Mouse (Mus musculus) thymus, postnatal 0 days (tissue): ENCODE measurements around the gene Gm43951. TPM values are rescaled to one million over a fixed set of nuclear protein-coding genes. Genes with fewer than 3 reads are reported as not detected.
"Not testable (repeated sequence)": the region's sequence is repeated elsewhere in the genome, so short reads cannot be mapped to it uniquely, and the experiment has no call there.

Source experiments
- DNase-seq: peaks from one replicate; pipeline ENCODE4 v3.0.0-alpha.2; 2015; ENCODE audit warnings: low spot score
- polyA plus RNA-seq: library from polyadenylated mRNA; unstranded; fragments of >200 nt; fragmentation: Nextera tagmentation; extraction: Ambion mirVana; gene quantifications from 2 replicates; pipeline ENCODE4 v1.2.1, GENCODE M21; 2015

Gm43951 gene
- polyA plus RNA-seq, 1 experiment from 2014 or later, result 0.07 TPM

DNA sequence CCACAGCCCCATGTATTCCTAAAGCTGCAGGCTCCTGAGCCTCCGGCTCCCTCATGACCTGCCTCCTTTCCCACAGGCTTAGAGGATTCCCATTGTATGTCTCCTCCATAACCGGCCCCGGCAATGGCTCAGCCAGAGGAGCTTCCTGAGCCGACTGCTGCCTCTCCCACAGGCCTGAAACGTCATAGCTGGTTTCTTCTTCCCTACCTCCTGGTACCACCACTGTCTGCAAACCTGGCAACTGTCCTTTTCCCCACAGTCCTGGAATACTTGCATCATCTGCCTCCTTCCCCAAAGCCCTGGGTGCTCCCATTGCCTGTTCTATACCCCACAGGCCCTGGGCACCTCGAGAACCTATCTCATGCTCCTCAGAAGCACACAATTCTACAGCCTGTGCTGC is 1.4 kb downstream of the Gm43951 start:
- no peak for DNase-seq

DNA sequence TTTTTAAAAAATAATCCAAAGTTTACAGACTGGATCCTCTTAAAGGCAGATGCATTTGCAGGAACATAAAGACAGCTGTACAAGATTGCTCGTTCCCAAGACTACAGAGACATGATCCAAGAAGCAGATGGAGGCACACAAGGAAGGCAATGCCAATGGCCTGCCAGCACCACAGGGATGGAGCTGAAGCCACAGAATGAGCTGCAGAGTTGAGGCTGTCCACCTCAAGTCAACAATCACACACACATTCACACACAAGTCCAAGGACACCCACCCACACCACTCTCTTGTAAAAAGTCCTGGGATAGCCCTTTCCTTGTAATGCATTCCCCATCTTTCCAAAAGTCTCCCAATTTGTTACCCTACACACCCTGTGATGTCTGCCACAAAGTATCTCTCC is 3.2 kb downstream of the Gm43951 start:
- DNase-seq, result no peak

DNA sequence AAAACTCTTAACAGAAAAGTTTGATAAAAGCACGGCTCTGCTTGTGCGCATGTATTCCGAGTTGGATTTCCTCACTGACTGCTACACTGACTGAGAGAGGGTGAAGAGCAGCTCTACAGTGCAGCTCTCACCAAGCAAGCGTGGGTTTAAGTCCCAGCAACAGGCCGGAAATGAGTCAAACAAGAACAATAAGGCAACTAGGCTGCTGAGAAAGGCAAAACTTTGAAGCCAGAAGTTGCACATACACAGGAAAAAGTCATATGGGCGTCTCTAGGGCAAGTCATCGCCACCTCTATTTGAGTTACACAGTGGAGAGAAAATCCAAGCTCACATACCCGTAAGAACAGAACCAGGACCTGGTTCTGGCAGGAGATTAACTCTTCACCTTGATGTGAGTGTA is 10.1 kb downstream of the Gm43951 start:
- no peak for DNase-seq

DNA sequence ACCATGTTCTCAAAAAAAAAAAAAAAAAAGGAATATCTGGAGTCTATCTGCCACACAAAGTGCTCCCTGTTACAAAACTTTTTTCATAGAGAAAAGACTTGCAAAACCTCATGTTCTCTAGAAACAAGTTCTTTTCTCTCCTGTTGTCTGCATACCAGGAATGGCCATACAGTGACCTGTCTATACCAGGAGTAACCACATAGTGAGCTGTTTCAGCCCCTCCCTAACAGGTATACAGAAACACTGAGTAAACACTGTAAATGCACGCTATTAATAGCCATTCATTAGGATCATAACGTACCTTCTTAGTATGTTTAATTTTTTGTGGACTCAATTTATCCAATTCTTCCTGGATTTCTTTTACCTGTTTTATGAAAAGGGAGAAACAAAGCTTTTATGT is 12.4 kb downstream of the Gm43951 start:
- DNase-seq, result no peak

DNA sequence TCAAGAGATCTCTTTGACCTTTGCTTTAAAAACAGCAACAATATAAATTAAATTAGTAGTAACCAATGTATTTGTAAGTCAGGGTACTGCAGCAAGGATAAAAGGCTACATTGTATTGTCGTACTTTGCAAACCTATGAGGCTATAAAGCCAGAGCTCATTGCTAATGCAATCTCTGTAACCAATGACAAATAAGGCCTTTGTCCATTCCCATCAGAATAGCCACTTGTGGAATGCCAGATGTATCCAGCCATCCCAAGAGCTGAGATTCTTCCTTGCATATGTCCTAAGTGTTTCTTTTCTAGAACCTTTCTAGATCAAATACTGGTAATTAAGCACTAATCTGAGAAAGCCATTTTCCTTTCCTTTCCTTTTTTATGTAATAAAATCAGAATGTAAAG is 15.8 kb downstream of the Gm43951 start:
- no peak for DNase-seq

DNA sequence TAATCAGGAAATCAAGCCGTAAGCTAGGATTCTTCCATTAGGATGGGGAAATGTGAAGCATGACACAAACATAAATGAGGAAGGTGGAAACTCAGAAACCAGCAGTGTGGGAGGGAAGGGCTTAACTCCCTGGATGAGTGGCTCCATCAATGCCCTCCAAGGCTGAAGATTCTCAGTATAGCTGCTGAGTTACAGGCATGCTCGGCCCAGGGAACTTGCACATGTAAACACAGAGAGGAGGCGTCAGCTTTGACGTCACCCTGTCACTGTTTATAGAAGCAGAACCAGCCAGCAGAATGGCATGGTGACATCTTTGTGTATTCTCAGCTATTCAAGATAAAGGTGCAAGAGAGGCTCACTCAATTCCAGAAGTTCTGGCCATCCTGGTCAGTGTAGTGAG is 22.4 kb downstream of the Gm43951 start:
- no peak for DNase-seq

DNA sequence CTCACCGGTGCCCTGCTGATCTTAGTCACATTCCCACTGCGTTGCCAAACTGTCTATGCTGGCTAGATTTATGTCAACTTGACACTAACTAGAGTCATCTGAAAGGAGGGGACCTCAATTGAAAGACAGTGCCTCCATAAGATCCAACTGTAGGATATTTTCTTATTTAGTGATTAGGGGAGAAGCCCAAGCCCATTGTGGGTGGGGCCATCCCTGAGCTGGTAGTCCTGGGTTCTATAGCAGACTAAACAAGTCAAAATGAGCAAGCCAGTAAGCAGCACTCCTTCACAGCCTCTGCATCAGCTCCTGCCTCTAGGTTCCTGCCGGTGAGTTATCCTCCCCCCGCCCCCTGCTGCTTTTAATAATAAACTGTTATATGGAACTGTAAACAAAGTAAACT is 25.5 kb downstream of the Gm43951 start:
- no peak for DNase-seq

DNA sequence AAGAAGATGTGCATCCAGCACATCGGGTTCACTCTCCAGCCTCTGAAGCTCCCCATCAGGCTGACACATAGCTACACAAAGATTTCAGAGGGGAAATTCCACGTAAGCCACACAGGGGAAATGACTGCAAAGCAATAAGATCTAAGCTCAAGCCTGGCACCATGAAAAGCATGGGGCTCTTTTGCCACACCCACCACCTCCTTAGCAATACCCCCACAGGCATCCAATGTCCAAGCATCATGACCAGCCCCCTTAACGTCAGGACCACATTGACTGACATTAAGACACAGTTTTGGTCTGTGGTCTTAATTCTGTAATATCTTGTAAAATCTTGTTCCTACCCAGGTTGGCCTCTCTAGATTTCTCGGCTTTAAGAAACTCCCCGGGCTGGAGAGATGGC is 26.1 kb downstream of the Gm43951 start:
- DNase-seq, result no peak

DNA sequence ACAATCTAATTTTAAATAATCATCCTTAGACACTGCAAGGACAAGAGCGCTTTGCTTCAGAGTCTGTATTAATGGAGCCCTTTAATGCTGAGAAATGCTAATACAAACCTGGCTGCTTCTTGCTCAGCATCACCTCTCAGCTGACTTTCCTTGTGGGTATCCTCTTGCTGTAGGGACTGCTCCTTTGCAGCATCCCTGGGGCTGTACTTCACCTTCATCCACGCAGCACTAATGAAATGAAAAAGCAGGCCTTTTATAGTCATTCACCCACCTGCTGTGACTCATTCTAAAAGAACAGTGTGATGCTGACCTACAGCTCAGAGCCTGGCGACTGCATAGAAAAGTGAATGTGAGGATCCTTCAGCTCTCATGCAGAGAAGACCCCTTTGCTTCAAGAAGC is 30.1 kb downstream of the Gm43951 start:
- DNase-seq, result no peak

DNA sequence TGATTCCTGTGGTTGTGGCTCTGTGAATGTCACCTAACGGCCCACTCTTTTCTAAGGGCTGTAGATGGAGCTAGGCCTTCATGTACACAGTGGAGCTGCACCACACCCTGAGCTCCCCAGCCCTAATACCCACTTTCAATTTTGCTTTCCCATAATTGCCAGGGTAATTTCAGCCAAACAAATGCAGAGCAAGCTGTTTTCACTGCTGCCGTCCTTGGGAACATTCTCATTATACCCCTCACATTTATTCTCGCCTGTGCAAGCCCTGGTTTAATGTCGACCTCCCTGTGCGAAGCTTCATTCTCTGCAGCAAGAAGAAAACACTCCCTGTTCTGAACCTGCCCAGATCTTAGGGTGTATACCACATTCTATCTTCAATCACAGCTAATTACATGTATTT is 30.7 kb downstream of the Gm43951 start:
- no peak for DNase-seq

DNA sequence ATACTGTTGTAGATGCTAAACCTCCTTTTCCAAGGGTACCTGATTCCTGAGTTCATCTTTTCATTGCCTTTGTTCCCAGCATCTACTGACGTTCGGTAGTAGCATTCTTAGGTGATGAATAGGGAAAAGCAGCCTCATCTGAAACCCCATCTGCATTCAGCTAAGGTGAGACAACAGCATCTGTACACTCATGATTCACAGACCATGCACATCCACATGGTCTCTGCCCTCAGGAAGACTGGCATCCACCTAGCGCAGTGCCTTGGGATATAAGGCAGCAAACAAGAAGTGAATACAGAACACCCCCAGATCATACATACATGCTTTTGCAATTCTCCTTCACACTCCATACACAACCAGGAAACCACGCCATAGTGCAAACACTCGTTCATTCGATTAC is 31.9 kb downstream of the Gm43951 start:
- no peak for DNase-seq

DNA sequence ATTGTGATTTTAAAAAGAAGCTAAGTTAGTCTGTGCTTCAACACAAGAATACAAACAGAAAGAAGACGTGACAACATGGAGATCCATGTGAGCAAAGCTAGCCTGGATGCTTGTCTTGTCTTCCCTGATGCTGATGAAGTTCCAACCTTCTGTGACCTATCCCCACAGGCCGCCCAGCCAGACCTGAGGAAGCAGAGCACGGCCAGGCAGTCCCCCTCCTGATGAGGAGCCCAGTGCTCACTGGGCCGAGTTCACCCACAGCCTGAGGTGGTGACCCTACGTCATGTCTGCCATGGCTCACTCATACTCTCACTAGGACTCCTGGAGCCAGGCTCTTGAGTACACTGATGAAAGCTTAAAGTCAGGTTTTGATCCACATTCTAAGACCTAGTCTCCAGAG is 33.1 kb downstream of the Gm43951 start:
- no peak for DNase-seq

DNA sequence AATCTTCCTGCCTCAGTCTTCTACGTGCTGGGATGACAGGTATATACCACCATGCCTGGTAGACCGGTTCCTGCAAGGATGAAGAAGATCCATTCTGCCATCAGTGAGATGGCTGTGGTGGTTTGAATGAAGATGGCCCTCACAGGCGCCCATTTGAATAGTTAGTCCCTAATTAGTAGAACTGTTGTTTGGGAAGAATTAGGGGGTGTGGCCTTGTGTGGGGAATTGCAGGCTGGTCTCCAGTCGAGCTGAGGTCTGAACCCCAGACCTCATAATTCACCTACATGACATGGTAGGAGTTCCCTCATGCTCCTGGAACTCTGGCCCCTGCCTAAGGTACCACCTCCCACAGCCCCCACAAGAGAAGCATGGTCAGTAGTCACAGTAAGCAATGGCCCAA is 34.7 kb downstream of the Gm43951 start:
- not testable (repeated sequence) for DNase-seq

DNA sequence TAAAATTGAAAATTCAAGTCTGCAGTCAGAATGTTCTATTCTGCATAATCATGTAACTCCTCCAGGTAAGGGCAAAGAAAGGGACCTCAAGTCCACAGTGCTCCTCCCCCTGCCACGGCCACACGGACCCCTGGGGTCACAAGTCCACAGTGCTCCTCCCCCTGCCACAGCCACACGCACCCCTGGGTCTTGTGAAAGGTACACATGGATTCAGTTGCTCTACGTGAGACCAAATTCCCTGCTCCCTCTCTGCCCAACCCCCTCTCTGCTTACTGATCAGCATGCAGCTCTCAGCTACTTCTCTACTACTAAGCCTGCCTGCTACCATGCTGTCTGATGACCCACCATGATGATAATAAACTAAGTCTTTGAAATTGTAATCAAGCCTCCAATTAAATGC is 36.8 kb downstream of the Gm43951 start:
- no peak for DNase-seq

DNA sequence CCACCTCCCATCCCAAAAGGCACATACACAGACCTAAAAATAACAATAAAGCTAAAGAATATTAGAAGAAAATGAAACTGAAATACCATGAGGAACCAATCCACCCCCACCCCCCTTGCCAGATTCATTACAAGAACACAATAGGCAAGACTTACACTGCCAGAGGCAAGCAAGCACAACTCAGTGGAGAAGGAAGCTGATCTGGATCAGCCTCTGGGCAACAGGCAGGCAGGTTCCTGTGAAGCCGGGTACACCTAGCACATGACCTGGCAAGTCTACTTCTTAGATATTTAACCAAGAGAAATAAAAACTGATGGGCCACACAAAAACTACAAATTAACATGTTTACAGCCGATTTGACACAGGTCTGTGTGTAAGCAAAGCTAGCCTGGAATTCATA is 43.4 kb downstream of the Gm43951 start:
- DNase-seq, result no peak

DNA sequence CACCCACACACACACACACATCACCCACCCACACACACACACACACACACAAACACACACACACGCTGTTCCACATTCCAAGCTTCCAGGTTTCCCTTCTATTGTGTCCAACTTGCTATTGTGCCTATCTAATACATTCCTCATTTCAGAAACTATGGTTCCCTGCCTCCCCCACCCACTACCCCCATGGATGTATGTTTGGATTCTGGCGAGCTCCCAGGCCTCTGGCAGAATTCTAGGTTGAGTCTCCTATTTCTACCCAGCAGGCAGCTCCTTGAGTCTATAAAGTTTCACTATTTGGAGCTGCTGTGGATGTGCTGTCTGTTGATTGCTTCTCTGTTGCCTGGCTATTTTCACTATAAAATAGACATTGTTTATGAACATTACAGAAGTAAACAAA is 50.0 kb downstream of the Gm43951 start:
- no peak for DNase-seq

DNA sequence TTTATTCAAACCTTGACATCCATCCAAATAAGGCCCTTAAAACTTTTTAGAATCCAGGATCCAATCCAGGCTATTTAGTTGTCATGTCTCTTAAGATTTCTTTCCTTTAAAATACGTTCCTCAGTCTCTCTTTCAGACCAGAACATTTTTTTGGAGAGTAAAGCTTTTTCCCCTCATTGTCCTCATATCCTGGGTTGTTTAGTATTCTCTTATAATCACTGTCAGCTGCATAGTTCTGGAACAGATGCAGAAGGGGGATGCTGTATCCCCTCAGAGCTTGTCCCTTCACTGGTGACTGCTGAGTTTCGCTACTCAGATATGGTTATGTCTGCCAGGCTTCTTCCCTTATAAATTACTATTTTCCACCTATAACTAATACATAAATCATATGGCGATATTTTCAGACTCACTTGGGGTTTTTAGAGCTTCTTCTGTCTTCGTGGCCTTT is 50.6 kb downstream of the Gm43951 start:
- no peak for DNase-seq

DNA sequence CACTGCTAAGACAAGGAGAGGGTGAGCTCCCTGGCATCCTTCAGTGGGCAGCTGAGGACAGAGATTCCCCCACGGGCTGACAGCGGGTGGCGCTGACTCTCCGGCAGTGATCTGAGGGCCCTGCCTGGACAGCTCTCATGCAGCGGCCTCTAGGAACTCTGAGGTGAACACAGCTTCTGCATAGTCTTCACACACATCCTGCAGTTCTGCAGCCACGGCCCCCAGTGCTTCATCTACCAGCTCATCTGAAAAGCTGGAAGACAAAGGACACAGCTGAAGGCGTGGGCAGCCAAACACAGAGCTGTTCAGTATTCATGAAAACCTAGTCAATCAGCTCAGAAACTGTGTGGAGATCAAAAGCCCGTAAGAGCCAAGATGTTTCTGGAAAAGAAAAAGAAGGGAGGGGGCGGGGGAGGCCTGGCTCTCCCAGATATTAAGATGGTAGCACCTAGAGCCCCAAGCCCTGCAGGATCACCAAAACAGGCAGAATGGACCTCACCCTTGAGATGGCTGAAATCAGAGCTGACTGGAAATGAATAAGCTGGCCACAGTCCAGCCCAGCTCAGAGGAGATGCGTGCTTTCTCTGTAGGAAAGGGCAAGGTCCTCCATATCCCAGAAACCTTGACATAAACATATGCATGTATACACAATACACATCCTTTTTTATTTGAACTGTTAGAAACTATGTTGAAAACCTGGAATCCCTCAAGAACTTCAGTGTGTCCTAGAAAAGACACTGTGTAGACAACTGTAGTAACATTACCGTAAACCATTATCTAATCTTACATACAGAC is 51.3 kb downstream of the Gm43951 start:
- DNase-seq, result no peak

Other genes starting within 250 kb of the Gm43951 start
- gene Aipl1, start 169.3 kb downstream of the Gm43951 start, polyA plus RNA-seq, result 1.2 and 1.6 TPM in 2 replicates
- gene Pimreg, start 164.8 kb downstream of the Gm43951 start, polyA plus RNA-seq, result 74.2 and 88.2 TPM in 2 replicates
- gene Pitpnm3, start 71.1 kb downstream of the Gm43951 start, polyA plus RNA-seq, result 0.05 and 0.14 TPM in 2 replicates
- gene 4933427D14Rik, start 619 bp upstream of the Gm43951 start, polyA plus RNA-seq, result 19.2 and 20.7 TPM in 2 replicates
- gene Txndc17, start 707 bp upstream of the Gm43951 start, polyA plus RNA-seq, result 148 and 164 TPM in 2 replicates
- gene Med31, start 8.8 kb upstream of the Gm43951 start, polyA plus RNA-seq, result 50.1 and 52.1 TPM in 2 replicates
- gene Slc13a5, start 60.4 kb upstream of the Gm43951 start, polyA plus RNA-seq, result not detected in 2 replicates
- gene Xaf1, start 94.8 kb upstream of the Gm43951 start, polyA plus RNA-seq, result 65.3 and 68.3 TPM in 2 replicates
- gene Fbxo39, start 107.6 kb upstream of the Gm43951 start, polyA plus RNA-seq, result 0.16 TPM in 1 of 2 replicates, not detected in the other
- 0.60 and 0.62 TPM in 2 replicates for gene Tekt1, start 155.6 kb upstream of the Gm43951 start, polyA plus RNA-seq
- gene Smtnl2, start 204.9 kb upstream of the Gm43951 start, polyA plus RNA-seq, result 3.3 and 4.1 TPM in 2 replicates
- 1.0 and 1.1 TPM in 2 replicates for gene Ggt6, start 228.7 kb upstream of the Gm43951 start, polyA plus RNA-seq
- gene Mybbp1a, start 234.5 kb upstream of the Gm43951 start, polyA plus RNA-seq, result 124 and 128 TPM in 2 replicates